Mouse (Mus musculus) c-Kit-negative CD71-positive TER-119-positive erythroid progenitor cells, embryonic 14.5 days (primary cell): ENCODE measurements around the gene Mcl1.
"Not testable (repeated sequence)": the region's sequence is repeated elsewhere in the genome, so short reads cannot be mapped to it uniquely, and the experiment has no call there.

Source experiments
- DNase-seq: peaks from one replicate; pipeline ENCODE4 v3.0.0-alpha.2; 2013; ENCODE audit warnings: low read depth, low spot score

The Mcl1 gene

GRCm38 (mm10) chr3:95666124-95666844 lies 7.7 kb downstream of the Mcl1 start:
- no peak for DNase-seq

- no peak for DNase-seq
Observed at GRCm38 (mm10) chr3:95667521-95667920, 8.9 kb downstream of the Mcl1 start.

GRCm38 (mm10) chr3:95668026-95668425 lies 9.4 kb downstream of the Mcl1 start:
- DNase-seq: no peak

GRCm38 (mm10) chr3:95668589-95669308 lies 10.2 kb downstream of the Mcl1 start:
- no peak for DNase-seq

GRCm38 (mm10) chr3:95669309-95669665 lies 10.7 kb downstream of the Mcl1 start:
- DNase-seq: no peak

GRCm38 (mm10) chr3:95670419-95670818 lies 11.8 kb downstream of the Mcl1 start:
- not testable (repeated sequence) for DNase-seq

GRCm38 (mm10) chr3:95671201-95671600 lies 12.6 kb downstream of the Mcl1 start:
- no peak for DNase-seq

- DNase-seq: no peak
Observed at GRCm38 (mm10) chr3:95672461-95672860, 13.9 kb downstream of the Mcl1 start.

- DNase-seq: no peak
Observed at GRCm38 (mm10) chr3:95672861-95673706, 14.5 kb downstream of the Mcl1 start.

GRCm38 (mm10) chr3:95673707-95674211 lies 15.2 kb downstream of the Mcl1 start:
- DNase-seq: no peak

GRCm38 (mm10) chr3:95674236-95674635 lies 15.6 kb downstream of the Mcl1 start:
- DNase-seq: peak; percentile 90

- no peak for DNase-seq
Observed at GRCm38 (mm10) chr3:95674812-95675211, 16.2 kb downstream of the Mcl1 start.

- peak; percentile 83 for DNase-seq
Observed at GRCm38 (mm10) chr3:95675301-95676092, 16.9 kb downstream of the Mcl1 start.

GRCm38 (mm10) chr3:95676745-95677419 lies 18.3 kb downstream of the Mcl1 start:
- DNase-seq: no peak

- DNase-seq: no peak
Observed at GRCm38 (mm10) chr3:95677420-95678090, 19.0 kb downstream of the Mcl1 start.

GRCm38 (mm10) chr3:95679551-95679950 lies 21.0 kb downstream of the Mcl1 start:
- DNase-seq: no peak

- DNase-seq: no peak
Observed at GRCm38 (mm10) chr3:95680673-95681072, 22.1 kb downstream of the Mcl1 start.

GRCm38 (mm10) chr3:95681365-95681764 lies 22.8 kb downstream of the Mcl1 start:
- DNase-seq: no peak

GRCm38 (mm10) chr3:95682878-95683277 lies 24.3 kb downstream of the Mcl1 start:
- DNase-seq: no peak

GRCm38 (mm10) chr3:95684846-95685245 lies 26.3 kb downstream of the Mcl1 start:
- no peak for DNase-seq
